Mouse (Mus musculus) CD4-positive helper T cell, adult 2 months (primary cell): ENCODE data around the gene 6030408B16Rik.
"Not testable (repeated sequence)": the region's sequence is repeated elsewhere in the genome, so short reads cannot be mapped to it uniquely, and the experiment has no call there.

Experiments used
- DNase-seq: peaks from one replicate; pipeline ENCODE4 v3.0.0-alpha.2; 2012; ENCODE audit warnings: low read depth, missing footprints, low spot score

The 6030408B16Rik gene

DNA sequence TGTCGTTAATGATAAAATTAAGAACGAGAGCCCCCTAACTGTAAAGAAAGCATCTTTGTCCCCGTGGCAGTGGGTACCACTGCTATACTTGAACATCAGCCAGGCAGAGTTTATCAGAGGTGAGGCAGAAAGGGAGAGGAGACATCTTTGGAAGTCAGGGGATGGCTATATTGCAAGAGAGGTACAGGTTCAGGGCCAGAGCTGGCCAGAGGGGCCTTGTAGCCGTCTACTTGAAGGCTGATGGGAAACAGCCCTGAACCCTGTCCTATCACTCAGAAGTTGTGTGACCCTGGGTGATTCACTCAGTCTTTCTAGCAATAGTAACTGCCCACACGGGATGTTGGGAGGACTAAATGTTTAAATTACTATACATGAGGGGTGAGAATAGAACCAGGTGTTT lies 28.1 kb downstream of the 6030408B16Rik start:
- no peak for DNase-seq

DNA sequence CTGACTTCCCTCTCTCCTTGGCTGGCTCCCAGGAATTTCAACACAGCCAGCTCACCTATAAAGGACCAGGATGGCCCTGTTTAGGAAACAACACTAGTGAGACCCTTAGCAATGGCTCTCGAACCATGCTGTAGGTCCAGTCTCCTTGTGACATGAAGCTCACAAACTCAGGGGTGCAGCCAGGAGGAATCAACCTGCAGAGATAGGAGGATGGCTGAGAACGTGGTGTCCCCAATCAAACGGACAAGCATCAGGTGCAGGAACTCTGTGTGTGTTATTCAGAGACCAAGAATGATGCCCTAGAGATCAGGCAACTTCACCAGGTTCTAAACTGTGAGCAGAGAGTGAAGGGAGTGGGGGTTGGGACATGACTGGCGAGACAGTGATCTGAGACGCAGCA lies 29.1 kb downstream of the 6030408B16Rik start:
- no peak for DNase-seq

DNA sequence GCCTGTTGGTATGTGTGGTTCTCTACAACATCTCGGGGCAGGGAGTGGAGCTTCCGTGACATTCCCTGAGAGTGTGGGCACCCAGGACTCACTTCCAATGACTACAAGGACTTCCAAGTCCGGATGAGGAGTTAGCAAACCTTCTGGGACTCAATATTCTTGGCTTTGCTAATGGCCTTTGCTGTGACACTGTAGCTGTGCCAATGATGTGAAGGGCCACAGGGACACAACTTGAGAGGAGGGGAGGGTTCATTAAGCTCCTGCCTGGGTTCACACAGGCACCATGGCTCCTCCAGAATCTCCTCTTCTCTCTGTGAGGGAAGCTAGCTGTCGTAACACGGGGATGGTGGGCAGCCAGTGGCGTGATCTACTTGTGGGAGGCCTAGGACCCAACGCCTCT lies 29.6 kb downstream of the 6030408B16Rik start:
- no peak for DNase-seq

DNA sequence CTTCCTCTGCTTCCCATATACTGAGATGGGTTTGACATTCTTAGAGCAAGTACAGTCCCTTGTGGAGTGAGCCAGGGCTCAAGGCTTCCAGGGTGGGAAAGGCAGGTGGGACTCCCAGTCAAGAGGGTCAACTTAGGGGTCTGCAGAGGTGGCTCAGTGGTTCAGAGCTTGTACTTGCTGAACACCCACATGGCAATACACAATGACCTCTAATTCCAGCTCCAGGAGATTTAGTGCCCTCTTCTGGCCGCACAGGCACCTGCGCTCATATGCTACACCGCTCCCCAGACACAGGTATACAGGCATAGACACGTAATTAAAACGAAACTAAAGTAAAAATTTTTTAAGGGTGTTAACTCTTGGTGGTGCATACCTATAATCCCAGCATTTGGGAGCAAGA lies 30.5 kb downstream of the 6030408B16Rik start:
- DNase-seq = no peak

DNA sequence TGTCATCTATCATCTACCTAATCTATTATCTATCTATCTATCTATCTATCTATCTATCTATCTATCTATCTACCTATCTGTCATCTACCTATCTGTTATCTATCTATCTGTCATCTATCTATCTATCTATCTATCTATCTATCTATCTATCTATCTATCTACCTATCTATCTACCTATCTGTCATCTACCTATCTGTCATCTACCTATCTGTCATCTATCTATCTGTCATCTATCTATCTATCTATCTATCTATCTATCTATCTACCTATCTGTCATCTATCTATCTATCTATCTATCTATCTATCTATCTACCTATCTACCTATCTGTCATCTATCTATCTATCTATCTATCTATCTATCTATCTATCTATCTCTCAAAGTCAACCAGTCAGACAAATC lies 31.4 kb downstream of the 6030408B16Rik start:
- DNase-seq = not testable (repeated sequence)

DNA sequence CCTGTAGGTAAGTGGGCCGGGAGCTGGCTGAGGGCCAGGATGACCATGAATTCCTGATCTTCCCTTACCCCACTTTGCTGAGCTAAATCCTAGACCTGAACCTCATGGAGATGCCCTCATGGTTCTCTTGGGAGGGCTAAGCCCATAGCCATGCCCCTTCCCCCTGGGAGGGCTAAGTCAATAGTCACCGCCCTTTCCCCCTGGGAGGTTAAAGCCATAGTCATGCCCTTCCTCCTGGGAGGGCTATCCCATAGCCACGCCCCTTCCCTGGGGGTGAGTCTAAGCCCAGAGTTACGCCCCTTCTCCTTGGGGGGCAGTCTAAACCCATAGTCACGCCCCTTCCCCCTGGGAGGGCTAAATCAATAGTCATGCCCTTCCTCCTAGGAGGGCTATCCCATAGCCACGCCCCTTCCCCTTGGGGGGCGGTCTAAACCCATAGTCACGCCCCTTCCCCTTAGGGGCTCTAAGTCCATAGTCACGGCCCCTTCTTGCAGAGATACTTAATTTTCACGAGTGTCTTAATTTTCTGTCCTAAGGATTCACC lies 33.1 kb downstream of the 6030408B16Rik start:
- peak; percentile 35 for DNase-seq

DNA sequence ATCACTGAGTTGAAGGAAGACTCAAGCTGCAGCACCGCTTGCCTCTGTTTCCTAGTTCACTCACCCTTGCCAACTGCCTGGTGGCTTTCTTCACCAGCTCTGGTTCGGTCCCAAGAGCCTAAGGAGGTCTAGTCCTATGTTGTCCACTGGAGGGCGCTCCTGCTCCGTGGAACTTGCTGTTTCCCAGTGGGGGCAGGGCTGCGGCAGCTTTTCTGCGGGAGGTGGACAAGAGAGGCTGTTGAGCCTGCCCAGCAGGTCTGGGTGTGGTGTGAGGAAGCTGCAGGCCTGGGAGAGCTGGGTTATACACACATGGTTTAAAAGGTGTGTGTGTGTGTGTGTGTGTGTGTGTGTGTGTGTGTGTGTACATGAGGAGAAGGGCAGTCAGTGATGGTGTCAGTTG lies 34.3 kb downstream of the 6030408B16Rik start:
- peak; percentile 50 for DNase-seq

DNA sequence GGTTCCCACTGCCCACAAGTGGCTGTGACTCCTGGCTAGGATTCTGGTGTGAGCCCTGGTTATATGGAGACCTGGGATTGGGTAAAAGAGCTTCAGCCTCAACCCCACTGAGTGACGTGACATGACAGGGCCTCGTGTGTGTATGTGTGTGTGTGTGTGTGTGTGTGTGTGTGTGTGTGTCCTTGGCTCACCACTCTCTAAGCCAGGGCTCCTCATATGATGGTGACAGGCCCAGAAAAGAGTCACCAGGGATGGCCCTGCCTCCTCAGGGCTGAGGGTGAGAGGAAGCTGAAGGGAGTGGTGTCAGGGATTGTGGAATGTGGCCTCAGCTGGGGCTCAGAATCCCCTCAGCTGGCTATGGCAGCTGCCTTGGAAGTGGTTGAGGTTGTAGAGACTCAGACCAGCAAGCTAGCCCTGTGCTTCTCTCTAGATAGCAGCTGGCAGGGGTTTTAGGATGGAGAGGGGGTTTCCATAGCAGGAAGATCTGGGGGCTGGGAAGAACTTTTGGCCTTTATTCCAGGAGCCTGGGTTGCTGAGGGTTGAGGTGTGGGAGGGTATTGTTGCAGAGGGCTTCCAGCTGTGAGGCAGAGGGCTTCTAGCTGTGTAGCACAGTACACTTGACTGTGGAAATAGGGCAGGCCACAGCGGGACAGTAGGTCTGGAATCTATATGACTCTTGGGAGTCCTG lies 36.0 kb downstream of the 6030408B16Rik start:
- DNase-seq = no peak

DNA sequence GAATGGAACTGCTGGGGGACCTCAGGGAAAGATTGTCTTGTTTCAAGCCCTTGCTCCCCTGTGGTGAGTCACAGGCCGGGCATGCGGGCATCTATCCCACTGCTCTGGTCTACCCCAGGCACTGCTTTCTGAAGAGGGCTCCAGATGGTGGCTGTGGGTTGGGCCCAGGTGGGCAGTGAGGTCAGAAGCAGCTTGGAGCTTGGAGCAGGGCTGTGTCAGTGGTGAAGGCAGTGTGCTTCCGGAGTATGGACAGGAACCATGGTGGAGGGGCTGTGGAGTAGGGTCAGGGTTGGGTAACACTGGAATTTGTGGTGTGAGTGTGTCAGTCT lies 36.5 kb downstream of the 6030408B16Rik start:
- DNase-seq = no peak

DNA sequence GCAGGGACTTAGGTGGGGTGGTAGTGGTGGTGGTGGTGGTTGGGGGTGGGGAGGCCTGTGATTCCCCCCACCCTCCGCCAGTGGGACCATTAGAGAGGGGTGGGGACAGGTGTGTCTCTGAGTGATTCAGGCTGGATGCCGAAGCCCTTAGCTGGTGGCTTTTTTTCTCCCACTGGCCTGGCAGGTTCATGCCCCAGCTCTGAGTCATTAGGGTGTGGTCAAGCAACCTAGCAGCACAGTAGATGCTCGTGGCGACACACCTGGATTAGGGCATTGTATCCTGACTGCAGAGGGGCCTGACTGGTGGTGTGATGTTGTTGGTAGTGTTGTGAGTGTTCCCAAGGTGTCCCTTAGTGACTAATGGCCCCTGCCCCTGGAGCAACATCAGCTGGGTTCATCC lies 38.1 kb downstream of the 6030408B16Rik start:
- no peak for DNase-seq

DNA sequence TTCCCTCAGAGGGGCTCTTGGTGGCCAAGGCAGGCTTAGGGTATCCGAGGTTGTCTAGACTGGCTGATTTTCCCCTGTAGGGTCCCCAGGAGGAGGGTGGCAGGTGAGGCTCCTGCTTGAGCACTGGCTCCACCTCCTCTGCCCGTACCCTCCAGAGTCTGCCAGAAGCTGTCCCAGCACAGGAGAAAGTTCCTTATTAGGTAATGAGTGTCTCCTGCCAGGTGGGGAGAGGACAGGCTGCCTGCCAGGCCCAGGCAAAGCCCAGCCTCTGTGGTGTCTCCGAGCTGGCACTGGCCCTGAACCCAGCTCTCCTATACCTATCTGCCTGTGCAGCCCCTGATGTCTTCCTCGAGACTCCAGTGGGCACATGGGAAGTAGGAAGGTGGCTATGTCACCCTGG lies 39.4 kb downstream of the 6030408B16Rik start:
- DNase-seq = no peak

DNA sequence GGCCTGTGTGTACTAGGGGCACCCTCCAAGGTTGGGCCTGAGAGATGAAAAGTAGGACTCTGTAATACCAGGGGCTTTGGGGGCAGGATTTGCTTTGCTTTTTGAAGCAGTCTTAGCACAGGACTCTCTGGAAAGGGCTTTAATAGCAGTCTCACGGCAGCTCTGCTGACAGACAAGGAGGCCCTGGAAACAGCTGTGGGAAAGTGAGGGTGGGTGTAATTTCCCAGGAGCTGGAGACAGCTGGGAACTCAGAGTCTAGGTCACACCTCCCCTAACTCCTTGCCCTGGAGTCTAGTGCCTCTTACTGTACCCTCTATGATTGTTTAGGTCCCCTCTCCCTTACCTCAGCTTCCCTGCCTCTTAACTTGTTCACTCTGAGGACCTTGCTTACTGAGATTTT lies 40.2 kb downstream of the 6030408B16Rik start:
- no peak for DNase-seq

DNA sequence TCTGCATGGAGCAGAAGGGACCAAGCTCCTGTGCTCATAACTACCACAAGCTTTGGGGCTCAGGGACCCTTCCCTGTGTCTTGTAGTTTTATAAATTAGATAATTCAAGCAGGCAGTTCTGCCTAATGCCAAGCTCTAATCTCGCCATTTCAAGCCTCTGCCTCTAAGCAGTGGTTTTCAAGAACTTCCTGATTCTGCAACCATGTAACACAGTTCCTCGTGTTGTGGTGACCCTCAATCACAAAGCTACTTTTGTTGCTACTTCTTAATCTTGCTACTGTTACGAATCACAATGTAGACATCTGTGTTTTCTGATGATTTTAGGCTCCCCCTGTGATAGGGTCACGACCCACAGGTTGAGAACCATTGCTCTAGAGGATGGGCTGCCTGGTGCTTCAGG lies 40.6 kb downstream of the 6030408B16Rik start:
- DNase-seq = no peak

DNA sequence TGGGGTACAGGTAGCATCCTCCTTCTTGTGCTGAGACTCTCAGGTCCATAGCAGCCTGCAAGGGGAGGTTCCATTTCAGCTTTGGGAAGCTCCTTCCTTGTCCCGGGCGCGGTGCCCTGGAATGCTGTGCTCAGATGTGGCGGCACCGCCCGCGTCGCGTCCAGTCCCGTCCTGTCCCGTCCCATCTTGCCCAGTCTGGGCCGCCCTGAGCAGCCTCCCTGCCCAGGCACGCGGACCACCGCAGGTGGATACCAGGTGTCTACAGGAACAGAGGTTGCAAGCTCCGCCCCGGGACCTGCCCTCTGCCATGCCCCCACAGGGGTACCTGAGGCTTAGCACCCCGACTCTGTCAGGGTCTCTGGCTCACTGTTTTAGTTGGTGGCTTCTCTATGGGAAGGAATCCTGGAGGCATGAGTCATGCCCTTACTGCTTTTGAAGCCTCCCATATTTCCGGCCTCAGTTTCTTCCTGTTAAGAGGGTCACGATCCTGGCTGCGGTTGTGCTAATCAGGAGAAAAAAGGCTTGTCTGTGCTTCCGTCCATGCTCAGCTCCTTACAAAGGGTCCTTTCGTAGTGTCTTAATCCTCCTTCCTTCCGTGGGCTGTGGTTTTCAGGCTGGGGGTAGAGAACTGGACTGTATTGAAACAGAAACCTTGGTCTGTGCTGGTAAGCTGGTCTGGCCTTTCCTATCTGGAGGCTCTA lies 43.6 kb downstream of the 6030408B16Rik start:
- no peak for DNase-seq

DNA sequence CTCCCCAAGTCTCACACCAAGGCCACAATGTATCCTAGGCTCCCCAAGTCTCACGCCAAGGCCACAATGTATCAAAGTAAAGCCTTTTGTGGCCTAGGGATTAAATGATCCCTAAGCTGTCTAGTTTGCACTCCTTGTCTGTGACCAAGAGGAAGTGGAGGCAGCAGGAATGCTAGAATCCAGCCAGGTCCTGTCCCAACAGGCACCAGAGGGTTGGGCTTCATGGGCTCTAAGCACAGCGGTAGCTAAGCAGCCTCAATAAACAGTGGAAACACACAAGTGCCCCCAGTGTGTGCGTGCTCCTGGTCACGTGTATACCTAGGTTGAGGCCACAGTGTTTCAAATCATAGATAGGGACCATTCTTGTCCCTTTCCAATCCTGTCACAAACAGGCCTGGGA lies 45.3 kb downstream of the 6030408B16Rik start:
- no peak for DNase-seq

DNA sequence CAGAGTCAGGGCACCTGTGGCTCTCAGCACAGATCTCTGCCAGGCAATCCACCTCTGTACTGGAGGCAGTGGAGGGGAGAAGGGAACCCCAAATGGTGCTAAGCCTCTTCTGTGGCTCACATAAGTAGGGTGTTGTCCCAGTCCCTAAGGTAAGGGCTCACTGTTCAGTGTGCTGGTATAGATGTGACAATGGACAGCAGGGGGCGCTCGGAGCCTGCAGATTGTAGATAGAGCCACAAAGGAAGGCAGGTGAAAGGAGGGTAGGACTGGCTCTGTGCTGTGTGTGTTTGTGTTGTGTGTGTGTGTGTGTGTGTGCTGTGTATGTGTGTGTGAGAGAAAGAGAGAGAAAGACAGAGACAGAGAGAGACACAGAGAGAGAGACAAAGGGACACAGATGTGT lies 46.5 kb downstream of the 6030408B16Rik start:
- peak; percentile 73 for DNase-seq

DNA sequence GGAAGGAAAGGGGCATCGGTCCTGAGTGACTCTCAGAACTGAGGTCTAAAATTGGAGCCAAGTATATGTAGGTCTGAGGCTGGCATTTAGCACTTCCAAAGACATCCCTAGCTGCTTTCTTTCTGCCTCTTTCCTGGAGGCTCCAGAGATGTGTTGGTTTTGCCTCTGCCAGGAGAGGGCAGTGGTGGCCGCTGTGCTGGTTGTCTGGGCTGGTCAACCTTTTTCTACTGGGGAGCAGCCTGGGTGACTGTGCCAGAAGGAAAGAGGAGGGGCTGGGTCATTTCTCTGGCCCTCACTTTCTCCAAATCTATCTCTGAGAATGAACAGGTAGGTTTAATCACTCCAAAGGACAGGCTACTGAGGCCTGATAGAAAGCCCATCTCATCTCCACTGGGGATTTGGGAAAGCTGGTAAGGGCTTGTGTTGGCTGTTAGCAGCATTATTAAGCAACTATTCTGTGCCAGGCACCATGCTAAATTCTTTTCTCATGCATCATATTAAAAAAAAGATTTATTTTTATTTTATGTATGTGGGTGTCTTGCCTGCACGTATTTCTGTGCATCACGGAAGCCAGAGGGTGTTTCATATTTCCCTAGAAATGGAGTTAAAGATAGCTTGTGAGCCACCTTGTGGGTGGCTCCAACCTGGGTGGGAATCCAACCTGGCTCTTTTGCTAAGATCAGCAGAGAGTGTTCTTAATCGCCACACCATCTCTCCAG lies 48.9 kb downstream of the 6030408B16Rik start:
- DNase-seq = no peak
